25 mouse cellular contexts compared by ENCODE assay signal in the genomic region with DNA sequence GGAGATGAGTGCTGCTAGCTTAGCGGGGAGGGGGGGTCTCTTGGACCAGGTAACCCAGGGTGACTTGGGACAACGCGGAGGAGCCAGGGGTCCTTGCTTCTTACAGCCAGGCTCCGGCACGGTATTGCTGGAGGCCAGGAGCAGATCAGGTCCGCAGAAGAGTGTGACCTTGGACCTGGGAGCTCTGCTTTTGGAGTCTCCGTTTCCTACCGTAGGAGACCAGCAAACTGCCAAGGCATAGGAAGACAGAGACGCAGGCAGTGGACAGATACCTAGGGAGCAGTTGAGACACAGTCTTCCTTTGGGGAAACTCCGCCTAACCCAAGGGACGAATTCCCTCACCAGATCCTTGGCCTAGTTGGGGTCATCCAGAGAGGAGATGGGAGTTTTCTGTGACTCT. TPM values are rescaled to one million over a fixed set of nuclear protein-coding genes. Genes with fewer than 3 reads are reported as not detected.
A peak's percentile ranks its signal among the peaks of the same experiment; 100 is the strongest.
DNase-seq lines count a peak whose midpoint lies in the region; ATAC-seq and TF ChIP-seq lines count a peak whose summit lies in the region.
"Had no signal": no experiment of that assay in that cellular context is flagged by ENCODE, and none has a peak within 500 bp of the region (broad histone marks: within the 10 kb centered on the region; RNA-seq: fewer than 3 reads in every experiment).

No protein-coding gene starts in this region.

- peak overlapping the region; percentile 69 for H3K4me3 ChIP-seq in left cerebral cortex, adult 2 months
- peak overlapping the region; percentile 45 for H3K4me3 ChIP-seq in forebrain, embryonic 14.5 days (ENCODE audit: low read depth, low read length)
- peak overlapping the region; percentile 6; the same call in 1 of the 2 replicates for H3K4me3 ChIP-seq in forebrain, postnatal 0 days (ENCODE audit: low read depth, low read length)
- no peak overlapping the region for H3K4me3 ChIP-seq in midbrain, embryonic 11.5 days (ENCODE audit: low read depth, low read length)
- H3K4me3 ChIP-seq: embryonic facial prominence, embryonic 15.5 days; heart, embryonic 13.5 days; hindbrain, embryonic 12.5 days had no signal

- H3K27me3 ChIP-seq in forebrain, embryonic 14.5 days (replicated peaks; ENCODE audit: control insufficient read depth, insufficient read depth, low read length), result peaks cover 68% of the 10 kb centered on the region
- H3K27me3 ChIP-seq in forebrain, postnatal 0 days (ENCODE audit: insufficient read depth, low read length), result peaks cover 14% of the 10 kb centered on the region
- H3K27me3 ChIP-seq in midbrain, embryonic 11.5 days (ENCODE audit: control insufficient read depth, insufficient read depth, low read length), result peaks cover 70% of the 10 kb centered on the region

- no peaks in the 10 kb centered on the region for H3K9me3 ChIP-seq in forebrain, embryonic 14.5 days (replicated peaks; ENCODE audit: control insufficient read depth, low read length)
- no peaks in the 10 kb centered on the region for H3K9me3 ChIP-seq in forebrain, postnatal 0 days (ENCODE audit: low read length)
- H3K9me3 ChIP-seq in midbrain, embryonic 11.5 days (ENCODE audit: control insufficient read depth, low read length), result peaks cover 8% of the 10 kb centered on the region; the same call in 1 of the 2 replicates

- DNase-seq in cerebellum, postnatal 25 days, result peak; percentile 52 to 60
- DNase-seq in cerebellum, adult 9-10 months, result no peak
- no peak for DNase-seq in left cerebral cortex, adult 2 months (ENCODE audit: extremely low spot score in 1 of 2, low spot score in 2 of 2)
- no peak for DNase-seq in left cerebral cortex, postnatal 14 days (ENCODE audit: low spot score in 2 of 2)
- no peak for DNase-seq in forebrain, embryonic 14.5 days (ENCODE audit: low spot score)
- no peak for DNase-seq in forebrain, postnatal 0 days
- DNase-seq in spleen, postnatal 4 days (ENCODE audit: low spot score in 2 of 2), result no peak
- no peak for DNase-seq in midbrain, embryonic 11.5 days (ENCODE audit: low spot score, missing footprints)
- DNase-seq: adrenal gland, adult 2 months; adrenal gland, postnatal 25 days; cerebellum, adult 11 months; embryo, embryonic 11 days; gastrocnemius, postnatal 36 days; heart, adult 11 months; heart, postnatal 4 days; kidney, adult 11 months had no signal

- peaks cover 10% of the 10 kb centered on the region for H3K4me1 ChIP-seq in forebrain, embryonic 14.5 days (ENCODE audit: control insufficient read depth, insufficient read depth, low read length)
- peaks cover 6% of the 10 kb centered on the region; the same call in 1 of the 2 replicates for H3K4me1 ChIP-seq in forebrain, postnatal 0 days (ENCODE audit: insufficient read depth)
- H3K4me1 ChIP-seq in midbrain, embryonic 11.5 days (ENCODE audit: control insufficient read depth, insufficient read depth, low read length), result peaks cover 5% of the 10 kb centered on the region

- no peak for ATAC-seq in forebrain, embryonic 14.5 days
- no peak for ATAC-seq in forebrain, postnatal 0 days
- no peak for ATAC-seq in midbrain, embryonic 11.5 days (ENCODE audit: low FRiP score)
- ATAC-seq: hindbrain, embryonic 16.5 days had no signal

- 40% methylated on average over 11 of the region's 11 CpGs for WGBS in forebrain, embryonic 14.5 days
- 41% methylated on average over 11 of the region's 11 CpGs for WGBS in forebrain, postnatal 0 days
- 41% methylated on average over 11 of the region's 11 CpGs for WGBS in midbrain, embryonic 11.5 days

- H3K4me2 ChIP-seq in forebrain, embryonic 14.5 days (ENCODE audit: low read length), result peak overlapping the region; percentile 57
- H3K4me2 ChIP-seq in forebrain, postnatal 0 days (ENCODE audit: low read depth), result peak overlapping the region; percentile 62
- no peak overlapping the region for H3K4me2 ChIP-seq in midbrain, embryonic 11.5 days
- H3K4me2 ChIP-seq: embryonic facial prominence, embryonic 15.5 days; heart, embryonic 13.5 days; hindbrain, embryonic 12.5 days had no signal

- H3K9ac ChIP-seq in forebrain, embryonic 14.5 days (ENCODE audit: low read length), result no peak overlapping the region
- no peak overlapping the region for H3K9ac ChIP-seq in forebrain, postnatal 0 days
- H3K9ac ChIP-seq in midbrain, embryonic 11.5 days (ENCODE audit: low read length), result no peak overlapping the region
- H3K9ac ChIP-seq: embryonic facial prominence, embryonic 15.5 days; heart, embryonic 13.5 days; hindbrain, embryonic 12.5 days had no signal

- intact Hi-C loops in left cerebral cortex, adult 2 months (cut with DNase I), result loop anchor here (1.0 kb wide), 1 partner anchor 86 kb away; no protein-coding TSS in a partner anchor
- intact Hi-C loops in left cerebral cortex, postnatal 14 days (cut with DNase I), result loop anchor here (5.0 kb wide), 1 partner anchor 67 kb away; no protein-coding TSS in a partner anchor

- H3K27ac ChIP-seq in left cerebral cortex, adult 2 months, result peak overlapping the region; percentile 96
- H3K27ac ChIP-seq in forebrain, embryonic 14.5 days (ENCODE audit: low read depth, low read length), result no peak overlapping the region
- H3K27ac ChIP-seq in forebrain, postnatal 0 days (ENCODE audit: low read depth, low read length), result no peak overlapping the region
- H3K27ac ChIP-seq in midbrain, embryonic 11.5 days (ENCODE audit: low read depth, low read length), result no peak overlapping the region
- H3K27ac ChIP-seq: embryonic facial prominence, embryonic 15.5 days; heart, embryonic 13.5 days; hindbrain, embryonic 12.5 days had no signal

- no peak for TF ChIP-seq CTCF in left cerebral cortex, adult 2 months (IDR thresholded peaks at IDR 0.05)
- TF ChIP-seq CTCF in forebrain, postnatal 0 days (IDR thresholded peaks at IDR 0.05; ENCODE audit: low read depth), result no peak

- H3K36me3 ChIP-seq in forebrain, embryonic 14.5 days (ENCODE audit: control insufficient read depth, insufficient read depth, low read length), result no peaks in the 10 kb centered on the region
- no peaks in the 10 kb centered on the region for H3K36me3 ChIP-seq in forebrain, postnatal 0 days (ENCODE audit: insufficient read depth)
- H3K36me3 ChIP-seq in midbrain, embryonic 11.5 days (ENCODE audit: control insufficient read depth, insufficient read depth, low read length), result no peaks in the 10 kb centered on the region
- H3K36me3 ChIP-seq: hindbrain, embryonic 12.5 days had no signal

RNA-seq across cellular contexts. Expression of gene Slc17a7, which starts 2.0 kb away (rescaled TPM):
- total RNA-seq in left cerebral cortex, adult 2 months (2021), result 1,000 to 10,000 TPM; 1,255 to 1,327 TPM
- total RNA-seq in left cerebral cortex, postnatal 14 days (2021), result 1,000 to 10,000 TPM; 1,570 to 1,628 TPM
- polyA plus RNA-seq in forebrain, embryonic 14.5 days (2014; fragmentation: Nextera tagmentation; extraction: Ambion mirVana), result 14.6 and 15.9 TPM in 2 replicates
- total RNA-seq in forebrain, postnatal 0 days (2014; rRNA removed), result 71.4 and 87.5 TPM in 2 replicates
- polyA plus RNA-seq in forebrain, postnatal 0 days (2015; fragmentation: Nextera tagmentation; extraction: Ambion mirVana), result 47.6 and 50.3 TPM in 2 replicates
- 0.40 and 0.51 TPM in 2 replicates for polyA plus RNA-seq in midbrain, embryonic 11.5 days (2014; fragmentation: Nextera tagmentation; extraction: Ambion mirVana)

RNA-seq across cellular contexts. Expression of gene Aldh16a1, which starts 11.3 kb away (rescaled TPM):
- 10 to 100 TPM; 15.9 to 23.1 TPM for total RNA-seq in left cerebral cortex, adult 2 months (2021)
- 10 to 100 TPM; 10.7 to 13.5 TPM for total RNA-seq in left cerebral cortex, postnatal 14 days (2021)
- polyA plus RNA-seq in forebrain, embryonic 14.5 days (2014; fragmentation: Nextera tagmentation; extraction: Ambion mirVana), result 24.4 and 26.8 TPM in 2 replicates
- 10.2 and 14.2 TPM in 2 replicates for total RNA-seq in forebrain, postnatal 0 days (2014; rRNA removed)
- 13.3 TPM in 2 replicates for polyA plus RNA-seq in forebrain, postnatal 0 days (2015; fragmentation: Nextera tagmentation; extraction: Ambion mirVana)
- polyA plus RNA-seq in midbrain, embryonic 11.5 days (2014; fragmentation: Nextera tagmentation; extraction: Ambion mirVana), result 22.0 and 25.7 TPM in 2 replicates

RNA-seq across cellular contexts. Expression of gene Pih1d1, which starts 11.6 kb away (rescaled TPM):
- 10 to 100 TPM; 47.6 to 48.4 TPM for total RNA-seq in left cerebral cortex, adult 2 months (2021)
- total RNA-seq in left cerebral cortex, postnatal 14 days (2021), result 10 to 100 TPM; 46.9 to 48.4 TPM
- polyA plus RNA-seq in forebrain, embryonic 14.5 days (2014; fragmentation: Nextera tagmentation; extraction: Ambion mirVana), result 101 and 108 TPM in 2 replicates
- total RNA-seq in forebrain, postnatal 0 days (2014; rRNA removed), result 112 and 117 TPM in 2 replicates
- polyA plus RNA-seq in forebrain, postnatal 0 days (2015; fragmentation: Nextera tagmentation; extraction: Ambion mirVana), result 74.3 and 80.4 TPM in 2 replicates
- polyA plus RNA-seq in midbrain, embryonic 11.5 days (2014; fragmentation: Nextera tagmentation; extraction: Ambion mirVana), result 104 and 105 TPM in 2 replicates

RNA-seq across cellular contexts. Expression of gene Gfy, which starts 13.7 kb away (rescaled TPM):
- under 1 TPM in 1 of 2 experiments, not detected in 1; 0.29 TPM for total RNA-seq in left cerebral cortex, adult 2 months (2021)
- under 1 TPM in 1 of 2 experiments, not detected in 1; 0.18 TPM for total RNA-seq in left cerebral cortex, postnatal 14 days (2021)
- polyA plus RNA-seq in forebrain, embryonic 14.5 days (2014; fragmentation: Nextera tagmentation; extraction: Ambion mirVana), result not detected in 2 replicates
- total RNA-seq in forebrain, postnatal 0 days (2014; rRNA removed), result not detected in 2 replicates
- 0.21 TPM in 1 of 2 replicates, not detected in the other for polyA plus RNA-seq in forebrain, postnatal 0 days (2015; fragmentation: Nextera tagmentation; extraction: Ambion mirVana)
- not detected in 2 replicates for polyA plus RNA-seq in midbrain, embryonic 11.5 days (2014; fragmentation: Nextera tagmentation; extraction: Ambion mirVana)
- total RNA-seq: adrenal gland, adult 2 months; adrenal gland, postnatal 25 days; ES-E14; gastrocnemius, adult 8-10 months; gastrocnemius, postnatal 36 days; heart, postnatal 4 days had no signal
- polyA plus RNA-seq: adrenal gland, adult 2 months; heart, embryonic 13.5 days; heart, postnatal 0 days; hindbrain, embryonic 12.5 days; hindbrain, embryonic 16.5 days; intestine, embryonic 14.5 days had no signal

RNA-seq across cellular contexts. Expression of gene Pth2, which starts 15.1 kb away (rescaled TPM):
- not detected for total RNA-seq in left cerebral cortex, adult 2 months (2021)
- not detected for total RNA-seq in left cerebral cortex, postnatal 14 days (2021)
- not detected in 2 replicates for polyA plus RNA-seq in forebrain, embryonic 14.5 days (2014; fragmentation: Nextera tagmentation; extraction: Ambion mirVana)
- not detected in 2 replicates for total RNA-seq in forebrain, postnatal 0 days (2014; rRNA removed)
- 0.34 and 0.48 TPM in 2 replicates for polyA plus RNA-seq in forebrain, postnatal 0 days (2015; fragmentation: Nextera tagmentation; extraction: Ambion mirVana)
- 0.53 and 0.63 TPM in 2 replicates for polyA plus RNA-seq in midbrain, embryonic 11.5 days (2014; fragmentation: Nextera tagmentation; extraction: Ambion mirVana)
- total RNA-seq: adrenal gland, adult 2 months; adrenal gland, postnatal 25 days; gastrocnemius, adult 8-10 months; gastrocnemius, postnatal 36 days; heart, postnatal 4 days had no signal
- polyA plus RNA-seq: adrenal gland, adult 2 months; embryonic facial prominence, embryonic 11.5 days; embryonic facial prominence, embryonic 15.5 days; heart, embryonic 13.5 days; heart, postnatal 0 days; hindbrain, embryonic 12.5 days; intestine, embryonic 14.5 days had no signal

Comparison
In these comparisons a context has a peak if more than half of its experiments do, and no peak if none do; other contexts are left out.
1. DNase-seq: peak in cerebellum, postnatal 25 days (2 of 2); none in cerebellum, adult 9-10 months (single experiment), left cerebral cortex, adult 2 months (0 of 2), left cerebral cortex, postnatal 14 days (0 of 2), forebrain, embryonic 14.5 days (single experiment), forebrain, postnatal 0 days (single experiment), spleen, postnatal 4 days (0 of 2) and midbrain, embryonic 11.5 days (single experiment).
2. RNA of gene Slc17a7, which starts 2.0 kb away (total RNA-seq): 1,570 to 1,628 TPM in left cerebral cortex, postnatal 14 days and 1,255 to 1,327 TPM in left cerebral cortex, adult 2 months; 71.4 to 87.5 TPM in forebrain, postnatal 0 days; every median in the first group is over 10 times any median in the second.